Mouse (Mus musculus): ENCODE measurements around the gene Cep19.
A peak's percentile ranks its signal among the peaks of the same experiment; 100 is the strongest.
"Not testable (repeated sequence)": the region's sequence is repeated elsewhere in the genome, so short reads cannot be mapped to it uniquely, and the experiment has no call there.

Cep19 gene

DNA sequence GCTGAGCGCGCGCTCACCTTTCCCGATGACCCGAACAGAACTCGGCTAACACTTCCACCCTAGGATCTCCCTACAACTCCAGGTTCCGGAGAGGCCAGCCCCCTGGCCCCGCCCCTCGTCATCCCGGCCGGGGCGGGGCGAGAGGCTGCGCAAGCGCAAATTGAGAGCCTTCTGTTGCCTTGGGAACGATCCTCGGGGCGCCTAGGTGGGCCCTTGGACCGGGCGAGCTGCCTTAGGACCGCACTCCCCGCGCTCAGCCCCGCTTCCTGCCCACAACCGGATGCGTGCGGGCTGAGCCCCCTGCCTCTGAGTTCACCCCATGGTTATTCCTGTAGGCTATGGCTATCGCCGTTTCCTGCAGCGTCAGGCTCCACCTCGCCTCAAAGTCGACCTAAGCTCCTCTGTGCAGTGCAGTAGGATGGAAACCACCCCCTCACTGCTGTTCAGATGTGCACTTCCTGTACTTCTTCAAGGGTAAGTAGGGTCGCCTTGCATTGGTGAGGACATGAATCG is at the start of gene Cep19, which contains the start of gene Pigx:
Gene Cep19 (plus strand): TSS at position 163 of the 513 bp plus-strand sequence.
Gene Pigx (minus strand): TSS at position 103 of the 513 bp plus-strand sequence.
- DNase-seq (ENCODE audit: low spot score in 2 of 2), result peak; percentile 76 to 79

DNA sequence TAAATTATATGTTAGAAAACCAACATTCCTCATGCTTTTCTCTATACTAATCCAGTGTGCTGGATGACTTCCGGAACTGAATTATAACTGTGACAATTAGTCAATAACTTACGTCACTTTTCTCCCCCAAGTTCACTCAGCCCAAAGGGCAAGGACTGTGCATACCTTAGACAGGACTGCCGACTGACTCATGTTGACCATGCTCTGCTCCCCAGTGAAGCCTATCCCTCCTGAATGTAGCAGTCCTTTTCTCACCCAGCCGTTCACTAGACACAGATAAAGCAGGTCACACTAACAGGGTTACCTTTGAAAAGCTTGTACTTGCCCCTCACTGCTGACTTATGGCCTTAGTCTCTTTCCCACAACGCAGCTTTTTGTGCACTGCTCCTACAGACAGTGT is 40.8 kb upstream of the Cep19 start:
- DNase-seq (ENCODE audit: low spot score in 2 of 2), result no peak

DNA sequence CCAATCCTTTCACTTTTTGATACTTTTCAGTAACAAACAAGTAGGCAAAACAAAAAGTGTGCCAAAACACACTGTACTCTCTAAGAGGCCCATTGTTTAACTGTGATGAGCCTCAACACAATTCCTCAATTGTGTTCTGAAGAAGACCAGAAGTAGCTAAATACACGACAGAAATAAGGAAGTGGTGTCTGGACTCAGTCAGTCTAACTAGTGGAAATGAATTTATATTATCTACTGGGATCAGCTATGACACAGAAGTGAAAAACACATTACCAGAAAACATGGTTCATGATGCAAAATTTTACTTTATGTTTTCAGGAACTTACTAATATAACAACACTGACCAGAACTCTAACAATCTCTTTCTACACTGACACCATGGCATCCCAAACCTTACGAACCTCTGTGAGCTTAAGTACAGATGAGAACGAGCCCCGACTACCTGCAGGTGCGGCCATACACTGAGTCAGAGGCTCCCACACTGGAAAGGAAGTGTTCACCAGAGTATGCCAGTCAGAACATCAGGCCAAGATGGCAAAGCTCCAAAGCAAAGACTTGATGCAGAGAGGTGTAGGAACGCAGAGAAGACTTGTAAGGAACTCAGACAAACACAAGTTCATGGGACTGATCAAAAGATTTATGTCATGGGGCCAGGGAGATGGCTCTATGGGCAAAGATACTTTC is 39.6 kb upstream of the Cep19 start:
- no peak for DNase-seq (ENCODE audit: low spot score in 2 of 2)

DNA sequence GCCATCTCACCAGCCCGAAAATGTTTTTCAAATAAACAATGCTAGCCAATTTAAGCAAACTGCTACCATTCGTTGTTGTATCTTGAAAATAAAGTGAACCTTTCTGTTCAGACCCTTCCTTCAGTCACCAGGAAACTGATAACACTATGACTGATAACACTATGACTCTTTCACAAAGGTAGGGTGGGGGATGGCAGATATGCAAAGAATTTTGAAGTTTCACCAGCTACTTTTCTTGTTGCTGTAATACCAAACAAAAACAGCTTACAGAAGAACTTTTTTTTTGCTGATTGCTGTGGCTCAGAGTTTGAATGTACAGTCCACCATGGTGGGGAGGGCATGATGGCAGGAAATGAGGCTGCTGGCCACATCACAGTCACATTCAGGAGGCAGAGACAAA is 37.4 kb upstream of the Cep19 start:
- peak in 1 of 2 experiments; percentile 18 for DNase-seq (ENCODE audit: low spot score in 2 of 2)

DNA sequence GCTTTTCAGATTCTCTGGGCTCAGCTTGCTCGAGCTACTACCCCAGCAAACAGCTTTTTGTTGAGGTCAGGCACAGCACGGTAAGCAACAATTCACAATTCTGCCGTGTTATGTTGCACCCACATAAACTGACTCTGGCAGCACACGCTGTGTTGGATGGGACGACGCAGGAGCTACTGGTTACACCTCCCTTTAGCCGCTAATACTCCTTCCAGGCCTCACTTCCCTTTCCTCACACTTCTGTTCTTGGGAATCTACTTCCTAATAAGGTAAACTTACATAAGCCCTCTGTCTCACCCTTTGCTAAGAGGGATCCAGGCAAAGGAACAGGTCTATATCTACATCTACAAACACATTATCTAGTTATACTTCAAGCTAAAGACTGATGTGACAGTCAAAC is 35.7 kb upstream of the Cep19 start:
- DNase-seq (ENCODE audit: low spot score in 2 of 2), result no peak

DNA sequence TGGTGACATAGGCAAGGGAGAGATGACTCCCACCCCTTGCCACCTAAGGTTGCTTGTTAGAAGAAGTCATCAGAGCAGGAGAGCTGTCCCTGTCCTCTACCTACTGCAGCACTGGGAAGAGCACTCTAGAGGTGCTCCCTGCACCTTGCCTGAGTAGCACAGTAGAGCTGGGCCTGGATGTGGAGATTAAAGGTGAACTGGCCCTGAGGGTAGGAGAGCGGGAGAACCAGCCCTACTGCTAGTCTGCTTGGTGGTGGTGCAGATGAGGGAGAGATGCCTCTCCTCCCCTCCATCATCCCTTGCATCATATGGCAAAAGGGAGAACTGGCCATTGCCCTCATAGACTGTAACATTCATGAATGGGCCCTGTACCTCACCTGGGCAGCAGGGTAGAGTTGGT is 32.7 kb upstream of the Cep19 start:
- DNase-seq (ENCODE audit: low spot score in 2 of 2), result no peak

DNA sequence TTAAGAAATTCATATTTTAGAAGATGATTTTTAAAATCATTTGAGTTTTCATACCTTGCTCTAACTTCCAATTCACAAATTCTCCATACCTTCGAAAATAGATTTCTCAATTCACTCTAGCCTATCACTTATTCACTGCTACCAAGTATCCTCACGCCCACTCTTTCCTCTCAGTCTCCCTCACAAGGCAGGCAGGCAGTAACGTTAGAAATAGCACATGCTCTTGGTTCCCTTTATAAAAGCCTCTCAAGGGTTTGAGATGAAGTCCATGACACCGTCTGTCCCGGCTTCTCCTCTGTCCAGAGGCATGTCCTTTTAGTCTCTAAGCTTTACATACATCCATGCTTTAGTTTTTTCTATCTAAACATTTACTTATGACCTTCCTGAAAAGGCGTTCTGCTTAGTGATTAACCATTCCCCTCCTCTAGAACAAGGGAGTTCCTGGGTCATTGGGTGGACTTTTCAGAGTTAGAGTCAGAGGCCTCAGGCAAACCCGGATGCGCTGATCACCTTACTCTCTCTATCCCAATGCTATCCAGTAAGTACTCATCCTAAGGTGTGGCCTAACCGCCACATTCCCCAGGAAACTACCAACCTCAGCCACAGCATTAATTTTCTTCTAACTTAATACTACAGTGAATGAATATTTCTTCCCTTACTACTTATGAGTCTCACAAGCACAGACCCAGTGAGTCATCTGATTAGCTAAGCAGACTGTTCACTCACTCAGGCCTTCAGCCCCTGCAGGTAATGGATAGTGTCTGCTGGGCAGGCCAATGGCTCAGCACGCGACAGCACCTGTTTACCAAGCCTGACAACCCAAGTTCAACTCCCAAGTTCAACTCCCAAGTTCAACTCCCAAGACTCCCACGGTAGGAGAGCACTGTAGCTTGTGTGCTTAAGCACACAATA is 31.0 kb upstream of the Cep19 start:
- no peak for DNase-seq (ENCODE audit: low spot score in 2 of 2)

DNA sequence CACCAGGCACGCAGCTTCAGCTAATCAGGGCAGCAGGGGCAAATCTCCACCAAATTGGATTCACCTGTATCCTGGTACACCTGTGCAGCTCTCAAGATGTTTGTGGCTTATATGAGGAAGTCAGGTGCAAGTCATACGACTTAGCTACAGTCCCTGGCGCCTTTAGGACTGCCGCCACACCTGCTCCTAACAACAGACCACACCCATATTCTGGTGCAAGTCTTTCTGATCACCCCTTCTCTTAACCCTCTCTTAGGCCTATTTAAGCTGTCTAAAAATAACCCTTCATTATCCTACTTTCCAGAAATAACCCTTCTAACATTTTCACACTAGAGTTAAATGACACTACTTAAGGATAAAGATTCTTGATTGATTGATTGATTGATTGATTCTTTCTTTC is 29.5 kb upstream of the Cep19 start:
- DNase-seq (ENCODE audit: low spot score in 2 of 2), result not testable (repeated sequence)

DNA sequence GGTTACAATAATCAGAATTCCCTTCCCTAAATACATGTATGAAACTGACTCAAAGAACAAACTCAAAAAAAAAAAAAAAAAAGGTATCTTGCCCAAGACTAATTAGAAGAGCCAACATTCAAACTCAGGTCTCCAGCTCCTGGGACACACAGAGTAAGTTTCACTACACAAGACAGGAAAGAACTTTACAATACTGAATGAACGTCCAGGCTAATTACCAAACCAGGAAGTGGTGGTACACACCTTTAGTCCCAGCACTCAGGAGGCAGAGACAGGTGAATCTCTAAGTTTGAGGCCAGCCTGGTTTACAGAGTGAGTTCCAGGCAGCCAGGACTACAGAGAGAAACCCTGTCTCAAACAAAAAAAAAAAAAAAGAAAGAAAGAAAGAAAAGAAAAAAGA is 23.8 kb upstream of the Cep19 start:
- DNase-seq (ENCODE audit: low spot score in 2 of 2), result no peak

DNA sequence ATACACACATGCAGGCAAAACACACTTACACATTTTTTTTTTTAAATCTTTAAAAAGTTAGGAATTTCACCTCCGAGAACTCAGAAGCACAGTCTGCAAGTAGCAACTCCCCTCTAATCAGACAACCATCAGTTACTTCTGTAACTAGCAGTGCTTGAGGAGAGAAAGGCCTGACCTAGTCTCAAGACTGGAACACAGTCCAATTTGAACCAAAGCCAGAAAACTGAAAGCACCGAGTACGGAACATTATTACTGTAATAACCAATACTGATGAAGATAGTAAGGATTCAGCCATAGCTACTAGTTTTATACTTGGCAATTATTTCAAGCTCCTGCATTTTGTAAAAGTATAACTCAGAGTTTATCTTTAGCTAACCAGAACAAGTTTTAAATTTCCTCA is 23.2 kb upstream of the Cep19 start:
- DNase-seq (ENCODE audit: low spot score in 2 of 2), result no peak

DNA sequence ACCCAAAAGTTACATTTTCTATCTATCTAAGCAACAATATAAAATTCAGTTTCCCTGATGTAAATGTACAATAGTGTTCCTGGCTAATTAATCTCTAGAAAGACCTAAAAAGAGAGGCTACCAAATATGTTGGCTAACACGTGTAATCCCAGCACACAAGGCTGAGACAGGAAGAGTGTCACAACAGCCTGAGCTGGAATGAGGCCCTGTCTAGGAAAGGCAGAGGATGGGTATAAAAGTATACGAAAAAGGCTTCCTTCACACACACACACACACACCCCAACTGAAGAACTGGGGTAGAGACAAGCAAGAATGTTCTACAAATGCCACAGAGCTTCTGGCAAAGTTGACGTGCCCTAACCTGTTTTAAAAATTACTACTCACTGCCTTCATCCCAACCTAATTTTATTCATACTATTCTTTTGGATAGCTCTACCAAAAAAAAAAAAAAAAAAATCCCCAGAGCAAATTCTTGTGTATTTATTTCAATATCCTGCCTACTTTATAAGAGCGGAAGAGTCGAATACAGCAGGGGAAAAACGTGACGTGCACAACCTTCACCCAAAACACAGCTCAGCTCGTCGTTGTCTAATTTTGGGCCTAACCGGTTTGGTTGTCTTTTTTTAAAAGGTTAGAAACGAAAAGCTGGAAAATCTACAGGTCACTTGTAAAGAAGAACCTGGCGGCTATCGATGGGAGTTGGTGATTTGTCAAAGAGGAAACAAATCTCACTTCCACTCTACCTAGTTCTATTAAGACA is 21.8 kb upstream of the Cep19 start:
- no peak for DNase-seq (ENCODE audit: low spot score in 2 of 2)

DNA sequence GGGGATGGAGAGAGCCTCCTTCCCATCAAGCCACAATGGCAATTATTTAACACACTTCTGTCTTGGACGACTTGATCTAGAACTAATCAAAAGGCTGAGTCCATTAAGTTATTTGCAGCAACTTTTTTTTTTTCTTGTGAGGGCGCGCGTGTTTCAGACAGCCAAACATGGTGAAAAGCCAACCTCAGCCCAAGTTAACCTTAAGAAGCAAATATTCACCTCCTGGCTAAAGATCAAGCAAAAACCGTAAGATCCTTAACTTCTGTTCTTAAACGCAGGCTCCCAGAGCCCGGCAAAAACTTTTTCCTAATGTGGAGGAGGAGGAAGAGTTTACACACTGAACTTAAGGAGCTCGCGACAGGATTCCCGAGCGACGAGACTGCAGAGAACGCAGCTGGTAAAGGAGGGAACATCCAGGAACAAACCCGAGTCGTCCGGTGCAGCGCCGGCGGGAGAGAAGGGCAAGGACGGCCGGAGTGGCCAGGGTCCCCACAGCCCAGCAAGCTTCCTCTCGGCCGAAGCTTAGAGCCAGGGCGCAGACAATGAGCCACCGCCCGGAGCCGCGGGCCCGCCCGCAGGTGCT is 21.1 kb upstream of the Cep19 start:
- peak in 1 of 2 experiments; percentile 14 for DNase-seq (ENCODE audit: low spot score in 2 of 2)

DNA sequence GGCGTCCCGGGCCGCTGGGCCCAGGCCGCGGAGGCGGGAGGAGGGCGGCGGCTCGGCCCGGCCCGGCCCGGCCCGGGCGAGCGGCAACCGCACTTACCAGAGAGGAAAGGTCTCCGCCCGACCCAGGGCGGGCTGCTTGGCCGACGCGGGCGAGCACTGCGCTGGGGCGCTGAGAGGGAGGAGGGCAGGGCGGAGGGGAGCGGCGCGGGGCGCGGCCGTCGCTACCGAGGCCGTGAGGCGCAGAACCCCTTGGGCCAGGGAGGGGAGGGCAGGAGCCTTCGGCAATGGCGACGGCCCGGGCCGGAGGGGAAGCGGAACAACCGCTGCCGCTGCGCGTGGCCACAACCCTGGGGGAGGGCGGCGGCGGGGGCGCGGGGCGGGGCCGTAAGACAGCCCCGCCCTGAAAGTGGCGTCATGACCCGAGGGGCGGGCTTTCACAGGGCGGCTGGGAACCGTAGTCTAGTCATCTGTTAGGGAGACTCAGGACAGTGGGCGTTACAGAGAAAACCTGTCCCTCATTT is 20.5 kb upstream of the Cep19 start, which contains the start of gene Pak2:
Gene Pak2 (minus strand): TSS at position 352 of the 521 bp plus-strand sequence.
- peak; percentile 86 to 89 for DNase-seq (ENCODE audit: low spot score in 2 of 2)

DNA sequence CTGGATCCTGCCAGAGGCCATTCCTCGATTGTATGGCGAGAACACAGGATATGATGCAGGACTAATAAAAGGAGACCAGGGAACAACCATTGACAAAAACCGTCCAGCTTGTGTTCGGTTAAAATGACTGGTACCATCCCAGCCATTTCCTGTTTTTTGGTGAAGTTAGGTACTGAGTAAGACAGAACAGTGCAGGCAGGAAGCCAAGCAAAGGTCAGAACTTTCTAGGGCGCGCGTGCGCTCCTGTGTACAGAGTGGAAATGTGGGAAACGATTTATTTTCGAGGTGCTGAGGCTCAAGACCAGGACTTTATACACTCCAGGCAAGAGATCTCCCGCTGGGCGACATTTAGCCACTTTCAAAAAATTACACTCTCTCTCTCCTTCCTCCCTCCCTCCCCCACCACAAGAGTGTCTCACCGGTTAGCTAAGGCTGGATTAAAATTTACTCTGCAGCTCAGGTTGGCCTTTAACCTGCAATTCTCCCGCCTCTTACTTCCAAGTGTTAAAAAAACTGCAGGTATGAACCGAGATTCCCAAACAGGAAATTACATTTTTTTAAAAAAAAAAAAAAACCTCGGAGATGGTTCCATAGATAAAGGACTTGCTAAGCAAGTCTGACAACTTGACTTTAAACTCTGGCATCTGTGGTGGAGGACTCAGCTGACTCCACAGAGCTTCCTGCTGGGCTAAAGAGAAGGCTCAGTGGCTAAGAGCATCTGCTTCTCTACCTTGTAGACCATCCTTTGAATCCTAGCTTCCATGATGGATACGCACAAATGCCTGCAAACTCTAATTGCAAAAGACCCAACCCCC is 11.8 kb upstream of the Cep19 start:
- peak; percentile 40 to 41 for DNase-seq (ENCODE audit: low spot score in 2 of 2)

DNA sequence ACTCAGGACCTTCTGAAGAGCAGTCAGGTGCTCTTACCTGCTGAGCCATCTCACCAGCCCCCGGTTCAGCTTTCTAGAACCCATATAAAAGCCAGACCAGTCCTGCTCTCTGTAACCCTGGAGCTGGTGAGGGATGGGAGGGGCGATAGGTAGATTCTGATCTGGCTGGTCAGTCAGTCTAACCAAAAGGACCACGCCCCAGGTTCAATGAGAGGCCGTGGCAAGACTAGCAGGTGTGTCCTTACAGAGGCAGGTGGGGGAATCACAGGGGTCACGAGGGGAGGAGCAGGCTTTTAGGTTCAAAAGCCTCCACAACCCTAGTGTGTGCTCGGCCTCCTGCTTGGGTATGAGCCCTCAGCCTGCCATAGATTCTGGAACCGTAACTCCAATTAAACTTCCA is 8.1 kb upstream of the Cep19 start:
- DNase-seq (ENCODE audit: low spot score in 2 of 2), result no peak

DNA sequence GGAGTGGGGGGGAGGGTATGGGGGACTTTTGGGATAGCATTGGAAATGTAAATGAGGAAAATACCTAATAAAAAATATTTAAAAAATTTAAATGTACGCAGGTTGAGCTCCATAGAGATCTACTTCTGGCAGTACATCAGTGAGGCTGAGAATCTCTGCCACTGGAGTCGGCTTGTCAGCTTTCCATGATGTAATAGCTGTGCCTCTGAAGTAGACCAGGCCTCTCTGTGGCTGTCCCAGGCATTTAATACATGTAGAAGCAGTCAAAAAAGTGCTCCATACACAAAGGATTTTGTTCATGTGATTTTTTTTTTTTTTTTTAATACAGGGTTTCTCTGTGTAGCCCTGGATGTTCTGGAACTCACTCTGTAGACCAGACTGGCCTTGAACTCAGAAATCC is 1.8 kb upstream of the Cep19 start:
- DNase-seq (ENCODE audit: low spot score in 2 of 2), result not testable (repeated sequence)

DNA sequence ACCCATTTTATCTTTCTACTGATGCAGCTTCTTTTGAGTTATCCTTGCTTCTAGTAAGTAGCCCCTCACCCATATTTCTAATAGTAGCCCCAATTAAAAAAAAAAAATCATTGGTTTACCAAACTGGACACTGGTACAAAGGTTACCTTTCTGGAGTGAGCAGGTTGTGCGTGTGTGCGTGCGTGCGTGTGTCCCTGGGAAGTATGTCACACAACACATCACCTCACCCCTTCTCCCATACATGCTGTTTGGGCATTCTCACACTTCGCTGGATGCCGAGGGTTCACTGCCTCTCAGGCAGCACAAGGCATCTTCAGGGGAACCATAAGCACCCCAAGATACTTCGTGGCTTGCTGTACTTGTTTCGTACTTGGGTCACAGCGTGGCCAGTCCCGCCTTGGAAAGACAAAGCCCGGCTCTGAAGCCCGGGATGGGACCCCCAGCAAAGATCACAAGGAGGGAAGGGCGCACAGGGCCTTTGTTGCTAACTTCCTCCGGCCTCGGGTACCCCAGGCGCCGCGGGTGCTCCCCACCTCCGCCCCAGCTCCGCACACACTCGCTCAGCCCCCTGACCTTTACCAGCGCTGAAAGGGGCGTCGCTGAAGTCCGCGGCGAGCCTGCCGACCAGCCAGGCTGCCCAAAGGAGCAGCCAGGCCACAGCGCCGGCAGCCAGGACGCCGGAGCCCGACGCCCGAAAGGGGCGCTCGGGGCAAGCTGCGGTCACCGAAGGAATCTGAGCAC is 533 bp upstream of the Cep19 start:
- DNase-seq (ENCODE audit: low spot score in 2 of 2), result no peak

DNA sequence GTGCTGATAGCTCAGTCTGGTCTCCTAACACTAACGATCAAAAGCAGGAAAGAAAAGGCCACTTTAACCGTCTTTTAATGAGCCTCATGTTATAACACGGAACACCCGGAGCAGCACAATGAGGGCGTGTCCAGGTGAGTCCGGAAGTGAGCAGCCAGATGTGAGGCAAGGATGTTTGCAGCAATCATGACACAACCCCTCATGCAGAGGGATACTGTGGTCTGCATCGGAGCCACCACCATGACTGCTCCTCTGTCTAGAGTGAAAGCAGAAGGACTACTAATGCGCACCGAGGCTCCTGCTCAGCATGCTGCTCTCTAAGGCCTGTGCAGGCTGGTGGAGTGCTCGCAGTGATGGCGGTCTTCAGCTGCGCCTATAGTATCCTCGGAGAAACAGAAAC is 2.7 kb downstream of the Cep19 start:
- no peak for DNase-seq (ENCODE audit: low spot score in 2 of 2)

DNA sequence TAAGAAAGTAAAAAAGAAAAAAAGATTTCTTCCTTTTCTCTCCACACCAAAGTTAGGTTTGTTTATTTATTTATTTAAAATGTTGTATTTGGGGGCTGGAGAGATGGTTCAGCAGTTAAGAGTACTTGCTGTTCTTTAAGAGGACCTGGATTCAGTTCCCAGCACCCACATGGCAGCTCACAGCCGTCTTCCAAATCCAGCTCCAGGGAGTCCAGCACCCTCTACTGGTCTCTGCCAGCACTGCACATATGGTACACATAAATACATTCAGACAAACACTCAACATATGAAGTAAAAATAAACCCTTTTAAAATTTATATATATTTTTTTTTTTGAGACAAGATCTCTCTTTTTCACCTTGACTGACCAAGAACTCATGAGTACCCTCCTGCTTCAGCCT is 6.1 kb downstream of the Cep19 start:
- peak in 1 of 2 experiments; percentile 16 for DNase-seq (ENCODE audit: low spot score in 2 of 2)

All from natural killer cell, adult 2 months (primary cell).